Mouse (Mus musculus) midbrain, postnatal 0 days (tissue): Measurements from ENCODE around the gene Ctdspl2. TPM values are rescaled to one million over a fixed set of nuclear protein-coding genes. Genes with fewer than 3 reads are reported as not detected.

ENCODE experiments used
- ATAC-seq: fragments of 200-750 bp; cut with Nextera tagmentation; 2 replicates; pipeline ENCODE4 v1.8.0; 2017; ENCODE audit warnings: moderate number of reproducible peaks, mild to moderate bottlenecking, moderate TSS enrichment, moderate library complexity; ENCODE audit not compliant: low FRiP score
- DNase-seq: peaks from one replicate; pipeline ENCODE4 v3.0.0-alpha.2; 2015; ENCODE audit warnings: low spot score
- H3K27ac ChIP-seq: fragments of 300-500 bp; sonication (generic); 2 replicates; pipeline ENCODE4 v1.5.1; 2014; ENCODE audit warnings: low read depth, mild to moderate bottlenecking, low read length, mixed read lengths
- H3K27me3 ChIP-seq: fragments of 300-500 bp; sonication (generic); 2 replicates; pipeline ENCODE4 v1.6.1; 2014; ENCODE audit warnings: low read length, control low read depth, mixed read lengths; ENCODE audit not compliant: insufficient read depth
- H3K36me3 ChIP-seq: fragments of 300-500 bp; sonication (generic); 2 replicates; pipeline ENCODE4 v1.6.1; 2014; ENCODE audit warnings: low read length, control low read depth, mixed read lengths; ENCODE audit not compliant: insufficient read depth
- H3K4me1 ChIP-seq: fragments of 300-500 bp; sonication (generic); 2 replicates; pipeline ENCODE4 v1.6.1; 2014; ENCODE audit warnings: mild to moderate bottlenecking, control low read depth, antibody characterized with exemption, low read length, mixed read lengths; ENCODE audit not compliant: insufficient read depth
- H3K4me2 ChIP-seq: fragments of 300-500 bp; sonication (generic); 2 replicates; pipeline ENCODE4 v1.6.1; 2014; ENCODE audit warnings: low read depth, mild to moderate bottlenecking, low read length, mixed read lengths; ENCODE audit not compliant: poor library complexity, severe bottlenecking
- H3K4me3 ChIP-seq: fragments of 300-500 bp; sonication (generic); 2 replicates; pipeline ENCODE4 v1.5.1; 2014; ENCODE audit warnings: low read depth, mild to moderate bottlenecking, low read length, moderate library complexity
- H3K9ac ChIP-seq: fragments of 300-500 bp; sonication (generic); replicated peaks from 2 replicates; pipeline ENCODE4 v1.6.1; 2014; ENCODE audit warnings: mild to moderate bottlenecking, low read length, moderate library complexity, mixed read lengths; ENCODE audit not compliant: poor library complexity, severe bottlenecking
- H3K9me3 ChIP-seq: fragments of 300-500 bp; sonication (generic); 2 replicates; pipeline ENCODE4 v1.6.1; 2016; ENCODE audit warnings: low read length, control low read depth
- CTCF ChIP-seq: IDR thresholded peaks from 2 replicates; pipeline ENCODE4 v1.5.1; 2016; ENCODE audit warnings: antibody characterized with exemption, mild to moderate bottlenecking
- WGBS: fragments of 180-500 bp; shearing (Covaris S2); extraction: QIAGEN DNeasy Blood & Tissue Kit; methylation state at CpG from one replicate; pipeline ENCODE4 v1.1.7; 2014; 5-methylcytosine and 5-hydroxymethylcytosine counted together
- polyA plus RNA-seq: library from polyadenylated mRNA; unstranded; fragments of >200 nt; fragmentation: Nextera tagmentation; extraction: Ambion mirVana; gene quantifications from 2 replicates; pipeline ENCODE4 v1.2.1, GENCODE M21; 2015
- total RNA-seq: library from RNA; depleted of rRNA; stranded (reverse); fragments of >200 nt; gene quantifications from 2 replicates; pipeline ENCODE4 v1.2.3, GENCODE M21; 2014

Gene Ctdspl2
- total and polyA plus RNA-seq, 2 experiments from 2014 or later: 31.3 to 33.3 TPM

DNA sequence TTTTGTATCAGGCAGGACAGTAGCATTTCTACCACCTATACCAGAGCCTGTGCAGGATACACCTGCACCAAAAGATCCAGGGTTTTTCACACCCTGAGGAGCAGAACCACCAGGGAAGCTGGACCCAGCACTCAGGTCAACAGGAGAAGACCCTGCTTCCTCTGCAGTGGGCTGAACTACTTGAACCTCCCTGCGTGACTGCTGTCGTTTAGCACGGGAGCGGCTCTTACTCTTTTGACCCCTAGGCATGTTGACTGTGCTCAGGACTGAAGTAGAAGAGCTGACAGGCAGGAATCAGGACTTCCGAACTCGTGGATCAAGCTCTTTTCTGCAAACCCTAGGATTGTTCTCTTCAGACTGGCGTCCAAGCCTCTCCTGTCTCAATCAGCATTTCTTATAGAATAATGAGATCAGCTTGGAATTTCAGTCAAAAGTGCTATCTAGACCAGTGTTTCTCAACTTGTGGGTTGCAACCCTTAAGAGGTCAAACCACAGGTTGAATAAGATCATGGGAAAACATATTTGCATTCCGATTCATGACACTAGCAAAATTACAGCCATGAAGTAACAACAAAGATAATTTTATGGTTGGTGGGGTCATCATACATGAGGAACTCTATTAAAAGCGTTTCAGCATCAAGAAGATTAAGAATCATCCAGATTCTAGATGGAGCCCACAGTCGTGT is 687 bp upstream of the Ctdspl2 start:
- H3K36me3 ChIP-seq: no peaks in the 10 kb centered on the region
- H3K9ac ChIP-seq: peak overlapping the region; percentile 94
- ATAC-seq (no peak), DNase-seq (peak; percentile 1)
- H3K27ac ChIP-seq: peak overlapping the region; percentile 79
- H3K4me3 ChIP-seq: peak overlapping the region; percentile 89
- H3K4me2 ChIP-seq: peak overlapping the region; percentile 43
- WGBS: 18% methylated on average over 10 of the region's 10 CpGs
- no peaks in the 10 kb centered on the region for H3K27me3 ChIP-seq
- peaks cover 9% of the 10 kb centered on the region for H3K4me1 ChIP-seq
- H3K9me3 ChIP-seq: no peaks in the 10 kb centered on the region
- TF ChIP-seq CTCF: no peak

DNA sequence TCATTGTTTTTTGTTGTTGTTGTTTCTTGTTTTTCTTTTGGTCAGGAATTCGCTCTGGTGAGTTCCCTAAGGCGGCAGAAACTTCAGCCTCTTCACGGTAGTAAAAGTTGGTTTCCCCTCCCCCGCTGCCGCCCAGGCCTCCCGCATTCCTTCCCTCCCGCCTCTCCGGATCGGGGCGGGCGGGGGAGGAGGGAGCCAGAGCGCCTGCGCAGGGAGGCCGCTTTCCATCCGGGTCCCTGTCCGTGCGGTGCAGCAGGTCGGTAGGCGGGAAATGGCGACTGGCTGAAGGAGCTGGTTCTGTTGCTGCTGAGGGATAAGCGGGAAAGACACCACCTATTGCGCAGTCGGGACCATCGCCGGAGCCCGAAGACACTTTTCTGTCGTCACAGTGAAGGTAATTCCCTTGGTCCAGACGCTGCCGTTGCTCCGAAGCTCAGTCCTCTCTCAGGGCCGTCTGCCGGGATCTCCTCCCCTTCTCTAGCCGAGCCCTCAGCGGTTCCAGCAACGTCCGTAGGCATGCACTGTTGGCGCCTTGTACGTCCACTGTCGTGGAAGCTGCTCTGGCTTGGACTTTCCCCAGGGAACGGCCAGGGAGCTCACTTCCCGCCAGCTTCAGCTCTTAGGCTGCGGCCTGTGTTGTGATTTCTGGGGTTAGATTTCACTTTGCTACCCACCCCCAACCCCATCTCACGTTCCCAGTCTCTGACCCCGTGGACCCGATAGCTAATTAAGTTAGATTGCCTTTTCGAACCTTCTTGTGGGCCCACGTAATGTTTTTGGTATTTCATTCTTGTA is 620 bp downstream of the Ctdspl2 start:
- DNase-seq: peak; percentile 94
- no peaks in the 10 kb centered on the region for H3K27me3 ChIP-seq
- H3K9me3 ChIP-seq: no peaks in the 10 kb centered on the region
- peak; percentile 97 for ATAC-seq
- WGBS: under 1% methylated on average over 46 of the region's 47 CpGs
- TF ChIP-seq CTCF: no peak
- H3K4me2 ChIP-seq: peak overlapping the region; percentile 71
- H3K9ac ChIP-seq: peak overlapping the region; percentile 94
- peaks cover 9% of the 10 kb centered on the region for H3K4me1 ChIP-seq
- no peaks in the 10 kb centered on the region for H3K36me3 ChIP-seq
- peak overlapping the region; percentile 79 for H3K27ac ChIP-seq
- peak overlapping the region; percentile 89 for H3K4me3 ChIP-seq

DNA sequence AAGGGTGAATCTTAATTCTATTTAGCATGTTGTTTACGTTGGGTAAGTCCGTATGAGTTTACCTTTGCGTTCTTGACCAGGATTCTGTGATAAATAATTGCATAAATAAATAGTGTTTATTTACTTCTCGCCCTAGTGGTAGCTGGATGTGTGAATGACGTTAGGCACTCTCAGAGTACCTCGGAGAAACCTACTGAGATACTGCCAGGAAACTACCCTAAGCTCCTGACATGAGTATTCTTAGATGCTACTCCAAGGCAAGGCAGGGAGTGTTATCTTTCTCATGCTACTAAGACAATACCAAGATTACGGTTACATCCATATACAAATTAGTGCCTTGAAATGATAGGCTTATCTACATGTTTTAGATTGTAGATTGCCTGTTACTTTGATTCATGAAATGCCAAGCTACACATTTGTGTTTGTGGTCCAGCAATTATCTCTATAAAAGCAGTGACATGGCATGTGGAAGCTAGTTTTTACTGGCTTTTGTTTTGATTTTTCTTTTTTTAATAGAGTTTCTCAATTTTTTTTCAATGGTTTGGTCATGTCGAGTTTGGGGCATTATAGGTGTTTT is 1.5 kb downstream of the Ctdspl2 start:
- 0 out of 2 replicates have a peak, but pooled peaks have one; percentile 21 for TF ChIP-seq CTCF
- Histone ChIP-seq H3K27me3 (no peaks in the 10 kb centered on the region), H3K9ac (peak overlapping the region; percentile 94), H3K27ac (no peak overlapping the region), H3K9me3 (no peaks in the 10 kb centered on the region), H3K4me1 (peaks cover 9% of the 10 kb centered on the region), H3K4me2 (peak overlapping the region; percentile 71), H3K4me3 (peak overlapping the region; percentile 89), H3K36me3 (no peaks in the 10 kb centered on the region)
- DNase-seq (no peak), ATAC-seq (no peak)
- WGBS: 12% methylated on average over 8 of the region's 8 CpGs

DNA sequence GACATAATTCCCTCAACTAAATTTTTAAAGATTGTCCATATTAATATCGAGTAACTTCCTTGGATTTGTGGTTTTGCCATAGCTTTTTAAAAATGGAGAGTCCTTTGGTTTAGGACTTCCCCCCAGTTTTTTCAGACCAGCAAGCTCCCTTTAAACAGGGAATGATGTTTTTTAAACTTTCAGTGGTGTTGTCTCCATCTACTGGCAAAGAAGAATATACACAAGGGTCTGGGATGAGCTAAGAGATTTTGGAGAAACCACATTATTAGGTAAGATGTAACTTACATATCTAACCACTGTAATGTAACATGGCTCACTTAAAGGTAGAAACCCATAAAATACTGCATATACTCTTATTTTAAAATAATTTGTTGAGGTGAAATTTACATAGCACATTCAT is 39.9 kb downstream of the Ctdspl2 start:
- H3K9me3 ChIP-seq: no peaks in the 10 kb centered on the region
- no peaks in the 10 kb centered on the region for H3K27me3 ChIP-seq
- H3K36me3 ChIP-seq: no peaks in the 10 kb centered on the region
- H3K4me1 ChIP-seq: no peaks in the 10 kb centered on the region
- DNase-seq (peak; percentile 12), ATAC-seq (no peak)
- TF ChIP-seq CTCF: peak; percentile 68
- no peak overlapping the region for H3K4me3 ChIP-seq
- no peak overlapping the region for H3K9ac ChIP-seq
- no peak overlapping the region for H3K27ac ChIP-seq
- H3K4me2 ChIP-seq: no peak overlapping the region
- WGBS: 95% methylated on average over 1 of the region's 1 CpGs

DNA sequence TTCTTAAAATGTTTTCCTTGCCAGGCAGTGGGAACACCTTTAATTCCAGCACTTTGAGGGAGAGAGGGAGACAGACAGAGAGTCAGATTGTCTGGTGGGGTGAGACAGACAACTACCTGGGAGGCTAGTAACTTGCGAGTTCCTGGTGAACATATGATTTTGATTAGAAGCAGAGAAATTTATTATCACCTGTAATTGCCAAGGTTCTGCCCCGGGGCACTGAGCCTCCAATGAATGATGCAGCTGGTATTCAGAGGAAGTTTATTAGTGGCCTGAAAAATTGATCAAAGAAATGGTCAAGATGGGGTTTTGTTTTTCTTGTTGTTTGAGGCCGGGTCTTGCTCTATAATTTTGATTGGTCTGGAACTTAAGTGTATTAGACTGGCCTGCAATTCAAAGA is 53.0 kb downstream of the Ctdspl2 start:
- Histone ChIP-seq H3K36me3 (peaks cover 5% of the 10 kb centered on the region; the same call in 1 of the 2 replicates), H3K9ac (no peak overlapping the region), H3K4me2 (no peak overlapping the region), H3K27me3 (no peaks in the 10 kb centered on the region), H3K4me3 (no peak overlapping the region), H3K9me3 (no peaks in the 10 kb centered on the region), H3K27ac (no peak overlapping the region), H3K4me1 (no peaks in the 10 kb centered on the region)
- ATAC-seq (no peak), DNase-seq (no peak)
- no peak for TF ChIP-seq CTCF
- WGBS: 94% methylated on average over 3 of the region's 3 CpGs

DNA sequence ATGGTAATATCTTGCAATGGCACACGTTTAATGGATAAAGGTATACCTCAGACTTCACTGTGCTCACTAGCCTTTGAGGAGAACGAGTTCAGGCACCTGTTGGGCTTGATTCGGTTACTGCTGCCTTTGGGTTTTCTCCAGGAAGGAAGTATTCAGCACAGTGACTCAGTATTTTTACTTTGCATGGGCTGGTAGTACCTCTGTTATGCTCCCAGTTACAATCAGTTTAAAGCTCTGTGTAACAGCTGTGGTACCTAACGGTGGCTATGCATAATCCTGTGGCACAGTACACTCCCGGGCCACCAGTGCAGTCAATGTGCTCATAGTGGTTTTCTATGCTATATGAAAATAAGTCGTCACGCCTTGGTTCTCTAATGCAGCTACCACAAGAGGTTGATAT is 55.6 kb downstream of the Ctdspl2 start:
- 83% methylated on average over 7 of the region's 7 CpGs for WGBS
- no peak for DNase-seq
- peaks cover 2% of the 10 kb centered on the region; the same call in 1 of the 2 replicates for H3K36me3 ChIP-seq
- H3K9me3 ChIP-seq: no peaks in the 10 kb centered on the region
- no peaks in the 10 kb centered on the region for H3K4me1 ChIP-seq
- H3K9ac ChIP-seq: no peak overlapping the region
- H3K27ac ChIP-seq: no peak overlapping the region
- ATAC-seq: no peak
- TF ChIP-seq CTCF: no peak
- no peaks in the 10 kb centered on the region for H3K27me3 ChIP-seq
- no peak overlapping the region for H3K4me3 ChIP-seq
- no peak overlapping the region for H3K4me2 ChIP-seq
